Mouse (Mus musculus) gastrocnemius, adult 8-10 months (tissue): Measurements from ENCODE around the gene Gm12830. TPM values are rescaled to one million over a fixed set of nuclear protein-coding genes. Genes with fewer than 3 reads are reported as not detected.

Experiments
- DNase-seq, 2 experiments: peaks; one replicate each; pipeline ENCODE4 v3.0.0; 2022; ENCODE audit warnings: low spot score in 2 of 2
- total RNA-seq, 4 experiments: library from RNA; stranded (reverse); gene quantifications; 2 replicates each; pipeline ENCODE4 v1.2.4; 2022

Gene Gm12830
- total RNA-seq, 4 experiments from 2014 or later: not detected

GRCm38 (mm10) chr4:114844600-114844999, 23.1 kb downstream of the Gm12830 start:
- DNase-seq: no peak

DNA sequence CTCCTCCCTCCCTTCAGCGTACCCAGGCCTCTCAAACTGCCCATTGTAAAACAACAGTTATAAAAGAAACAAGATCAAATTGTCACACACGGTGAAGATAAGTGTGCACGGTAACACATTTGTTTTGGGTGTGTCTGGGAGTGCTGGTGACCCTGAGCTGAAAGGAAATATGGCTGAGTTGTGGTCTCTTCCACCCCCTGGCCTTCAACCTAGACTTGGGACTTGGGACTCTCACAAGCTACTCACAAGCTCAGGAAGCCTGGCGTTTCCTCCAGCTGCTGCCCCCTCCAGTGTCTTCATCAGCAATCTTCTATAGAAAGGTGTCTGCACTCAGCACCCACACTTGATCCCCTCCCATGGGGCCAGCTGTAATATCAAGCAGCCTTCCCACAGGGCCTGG, 24.1 kb downstream of the Gm12830 start:
- DNase-seq: no peak

DNA sequence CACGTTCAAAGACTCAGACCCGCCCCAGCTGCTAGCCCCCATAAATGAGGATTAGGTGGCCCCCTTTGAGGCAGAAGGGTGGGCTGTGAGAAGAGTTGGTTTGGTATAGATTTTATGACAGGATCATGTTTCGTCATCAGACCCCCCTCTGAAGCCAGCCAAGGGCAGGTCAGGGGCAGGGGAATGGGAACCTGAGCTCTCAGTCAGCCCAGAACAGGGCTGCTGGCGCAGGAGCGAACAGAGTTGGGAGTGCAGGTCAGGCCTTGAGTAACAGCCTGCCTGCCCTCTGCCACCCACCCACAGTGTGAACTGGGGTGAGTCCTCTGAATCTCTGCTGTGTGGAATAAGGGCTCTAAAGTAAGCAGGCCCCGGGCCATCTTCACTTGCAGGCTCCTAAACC, 25.2 kb downstream of the Gm12830 start:
- DNase-seq: no peak

GRCm38 (mm10) chr4:114853968-114854367, 32.4 kb downstream of the Gm12830 start:
- no peak for DNase-seq

- DNase-seq: no peak
These were observed 36.9 kb downstream of the Gm12830 start for GRCm38 (mm10) chr4:114858426-114858825.

- DNase-seq: no peak
These were observed 41.6 kb downstream of the Gm12830 start for GRCm38 (mm10) chr4:114863166-114863565.

GRCm38 (mm10) chr4:114869765-114870490, 48.4 kb downstream of the Gm12830 start:
- DNase-seq: no peak

GRCm38 (mm10) chr4:114876441-114876972, 55.0 kb downstream of the Gm12830 start:
- DNase-seq: no peak

DNA sequence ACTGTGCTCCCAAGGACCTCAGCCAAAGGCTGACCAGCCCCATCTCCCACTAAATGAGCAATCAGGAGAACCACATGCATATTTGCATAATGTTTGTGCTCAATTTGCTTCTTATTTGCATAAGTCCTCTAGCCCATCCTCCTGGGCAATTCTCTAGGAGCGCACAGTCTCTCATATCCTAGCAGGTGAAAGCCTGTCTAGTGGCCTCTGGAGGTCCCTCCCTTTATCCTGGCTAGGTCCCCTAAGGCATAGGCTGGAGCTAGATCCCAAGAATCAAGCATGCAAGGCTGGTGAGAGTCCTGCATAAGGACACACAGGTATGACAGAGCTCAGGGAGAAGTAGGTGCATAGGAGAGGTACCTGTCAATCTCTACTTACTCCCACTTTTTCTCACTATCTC, 60.7 kb downstream of the Gm12830 start:
- no peak for DNase-seq

DNA sequence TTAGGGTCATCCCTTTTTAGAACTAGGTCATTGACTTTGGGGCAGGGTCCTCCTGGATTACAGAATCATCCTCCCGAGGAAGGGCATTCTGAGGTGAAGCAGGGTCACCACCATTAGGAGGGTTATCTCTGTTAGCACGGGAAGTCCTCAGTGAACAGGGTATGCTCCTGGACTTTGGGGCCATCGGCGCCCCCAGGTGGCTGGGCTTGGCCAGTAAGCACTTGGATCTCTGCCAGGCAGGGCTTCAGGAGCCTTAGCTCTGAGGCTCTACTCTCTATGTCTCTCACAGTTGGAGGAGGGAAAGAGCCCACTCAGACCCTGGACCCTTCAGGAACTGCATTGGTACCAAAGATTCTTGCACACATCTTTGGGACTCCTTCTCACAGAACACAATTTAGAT, 76.3 kb downstream of the Gm12830 start:
- DNase-seq: no peak

DNA sequence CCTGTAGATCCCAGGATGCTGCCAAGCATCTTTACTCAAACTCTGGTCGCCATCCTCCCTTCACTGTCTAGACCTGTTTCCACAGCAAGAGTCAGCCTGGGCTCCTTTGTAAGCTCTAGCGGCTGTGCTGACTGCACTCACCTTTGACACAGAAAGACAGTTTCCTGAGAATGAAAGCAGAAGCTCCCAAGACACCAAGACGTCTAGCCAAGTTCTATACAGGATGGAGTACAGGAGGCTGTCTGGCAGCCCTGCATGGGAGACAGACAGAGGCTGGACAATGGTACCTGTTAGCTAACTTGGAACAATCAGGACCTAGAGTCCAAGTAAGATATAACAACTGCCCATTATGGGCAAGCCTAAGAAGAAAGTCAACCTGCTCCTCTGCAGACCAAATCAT, 78.4 kb downstream of the Gm12830 start:
- no peak for DNase-seq

DNA sequence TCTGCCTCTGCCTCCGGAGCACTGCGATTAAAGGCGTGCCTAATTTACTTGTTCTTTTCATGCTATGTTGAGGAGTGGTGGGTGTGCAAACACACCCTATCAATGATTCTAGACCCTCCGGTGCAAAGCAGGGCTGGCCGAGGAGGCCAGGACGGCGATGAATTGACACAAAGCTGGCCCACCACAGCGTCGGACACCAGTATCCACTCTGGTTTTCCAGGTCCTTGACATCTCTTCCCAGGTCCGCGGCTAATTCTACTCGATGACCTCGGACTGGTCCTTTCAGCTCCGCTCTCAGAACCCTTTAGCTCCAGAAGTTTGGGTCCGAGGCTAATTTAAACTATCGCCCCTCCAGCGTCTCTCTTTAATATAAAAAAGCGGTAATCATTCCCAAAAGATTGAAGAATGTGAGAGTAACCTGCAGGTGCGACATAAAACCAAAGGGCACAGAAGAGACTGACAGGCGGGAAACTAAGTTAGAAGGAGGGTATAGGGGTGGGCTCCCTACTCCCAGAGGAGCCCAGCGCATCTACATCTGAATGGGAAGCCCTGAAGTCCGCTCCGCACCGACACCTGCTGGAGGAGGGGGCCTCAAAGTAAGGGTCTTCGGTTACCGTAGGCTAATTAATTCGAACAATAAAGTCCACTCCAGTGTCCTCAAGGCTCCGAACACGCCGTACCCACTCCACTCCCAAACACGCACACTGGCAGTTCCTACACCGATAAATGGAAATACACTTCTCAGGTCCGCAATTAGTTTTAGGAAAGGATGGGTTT, 79.5 kb downstream of the Gm12830 start:
- DNase-seq: no peak

- no peak for DNase-seq
These were observed 80.3 kb downstream of the Gm12830 start for GRCm38 (mm10) chr4:114901643-114902351.

DNA sequence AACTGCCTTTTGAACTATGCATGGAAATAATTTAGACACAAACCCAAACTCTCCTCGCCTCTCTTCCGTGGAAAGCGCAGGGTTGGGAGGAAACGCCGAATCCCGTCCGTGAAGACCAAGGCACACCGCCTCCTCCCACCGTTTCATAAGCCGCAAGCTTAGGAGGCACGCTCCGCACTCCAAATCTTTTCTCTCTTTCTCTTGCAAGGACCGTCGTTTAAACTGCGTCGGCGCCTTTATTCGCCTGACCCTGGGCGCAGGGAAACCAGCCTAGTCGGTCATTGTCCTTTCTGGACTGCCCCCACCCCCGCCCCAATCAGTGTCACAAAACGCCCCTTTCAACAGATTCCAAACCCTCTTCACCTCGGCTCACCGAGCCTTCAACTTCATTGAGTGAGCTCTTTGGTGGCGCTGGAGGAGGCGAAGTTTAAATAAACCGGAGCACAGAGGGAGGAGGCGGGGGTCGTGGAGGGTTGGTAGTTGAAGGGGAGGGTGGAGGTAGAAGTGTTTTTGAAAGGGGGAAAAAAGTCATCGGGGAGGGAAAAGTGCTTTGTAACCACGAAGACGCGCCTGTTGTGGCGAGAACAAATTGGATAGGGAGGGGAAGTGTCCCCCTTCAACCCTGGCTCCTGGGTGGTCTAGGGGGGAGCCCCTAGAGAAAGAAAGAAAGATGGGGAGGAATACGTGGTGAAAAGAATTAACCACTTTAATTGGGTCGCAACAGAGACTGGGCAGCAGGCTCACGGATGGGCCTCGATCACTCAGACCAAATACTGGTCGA, 81.3 kb downstream of the Gm12830 start:
- DNase-seq: no peak

DNA sequence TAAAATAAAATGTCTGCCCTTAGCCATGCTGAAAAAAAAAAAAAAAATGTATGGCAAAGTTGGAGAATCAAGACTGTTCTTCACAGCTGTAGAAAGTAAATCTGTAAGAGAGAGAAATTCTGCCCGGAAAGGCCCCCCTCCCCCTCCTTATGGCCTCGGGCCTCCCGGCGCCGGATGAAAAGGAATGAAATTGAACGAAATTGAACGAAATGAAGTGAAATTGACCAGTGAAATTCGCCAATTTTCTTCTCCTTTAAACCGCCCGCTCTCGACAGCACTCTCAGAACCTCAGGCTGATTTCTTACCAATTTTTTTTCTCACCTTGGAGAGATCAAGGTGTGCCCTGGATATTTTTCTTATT, 81.9 kb downstream of the Gm12830 start:
- no peak for DNase-seq

DNA sequence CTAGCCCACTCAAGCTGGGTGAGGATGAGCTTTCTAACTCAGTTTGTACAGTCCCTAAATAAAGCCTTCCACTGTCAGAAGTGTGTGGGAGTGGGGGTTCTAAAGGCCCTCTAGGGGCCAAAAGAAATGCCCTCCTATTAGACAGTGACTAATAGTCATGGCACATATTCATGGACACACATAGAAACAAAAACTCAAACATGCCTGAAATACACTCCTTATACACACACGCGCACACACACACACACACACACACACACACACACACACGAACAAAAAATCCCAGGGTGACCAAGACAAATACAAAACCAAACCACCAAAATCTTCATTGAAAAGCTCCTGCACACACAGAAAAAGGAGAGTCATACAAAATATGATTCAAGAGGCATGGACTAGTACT, 84.0 kb downstream of the Gm12830 start:
- no peak for DNase-seq

Other genes starting within 250 kb of the Gm12830 start
- gene Foxd2, start 87.2 kb downstream of the Gm12830 start, total RNA-seq: under 1 TPM in 3 of 4 experiments, not detected in 1; 0.10 to 0.29 (median 0.19) TPM
- gene Foxe3, start 104.3 kb downstream of the Gm12830 start, total RNA-seq: not detected
- gene Cmpk1, start 165.5 kb downstream of the Gm12830 start, total RNA-seq: 10 to 100 TPM; 16.5 to 20.5 (median 18.4) TPM
- gene Stil, start 178.4 kb downstream of the Gm12830 start, total RNA-seq: under 1 TPM in 2 of 4 experiments, not detected in 2; 0.10 to 0.18 TPM
- gene Tal1, start 234.7 kb downstream of the Gm12830 start, total RNA-seq: under 1 TPM; 0.56 to 0.76 (median 0.60) TPM